Mouse (Mus musculus): ENCODE data around the gene Dars. TPM values are rescaled to one million over a fixed set of nuclear protein-coding genes. Genes with fewer than 3 reads are reported as not detected.

The Dars gene
- polyA plus RNA-seq, 1 experiment from 2014 or later: 174 TPM

- no peak overlapping the region for H3K9ac ChIP-seq (replicated peaks)
- H3K27me3 ChIP-seq: no peaks in the 10 kb centered on the region
- H3K4me3 ChIP-seq: no peak overlapping the region
- H3K4me2 ChIP-seq (replicated peaks): no peak overlapping the region
- ATAC-seq (ENCODE audit: low FRiP score, low read depth): no peak
- peaks cover 24% of the 10 kb centered on the region for H3K36me3 ChIP-seq
- WGBS: 81% methylated on average over 7 of the region's 7 CpGs
- no peaks in the 10 kb centered on the region for H3K4me1 ChIP-seq
- no peak overlapping the region for H3K27ac ChIP-seq (replicated peaks)
- no peaks in the 10 kb centered on the region for H3K9me3 ChIP-seq
Measured at GRCm38 (mm10) chr1:128372143-128372860, 44.9 kb downstream of the Dars start.

DNA sequence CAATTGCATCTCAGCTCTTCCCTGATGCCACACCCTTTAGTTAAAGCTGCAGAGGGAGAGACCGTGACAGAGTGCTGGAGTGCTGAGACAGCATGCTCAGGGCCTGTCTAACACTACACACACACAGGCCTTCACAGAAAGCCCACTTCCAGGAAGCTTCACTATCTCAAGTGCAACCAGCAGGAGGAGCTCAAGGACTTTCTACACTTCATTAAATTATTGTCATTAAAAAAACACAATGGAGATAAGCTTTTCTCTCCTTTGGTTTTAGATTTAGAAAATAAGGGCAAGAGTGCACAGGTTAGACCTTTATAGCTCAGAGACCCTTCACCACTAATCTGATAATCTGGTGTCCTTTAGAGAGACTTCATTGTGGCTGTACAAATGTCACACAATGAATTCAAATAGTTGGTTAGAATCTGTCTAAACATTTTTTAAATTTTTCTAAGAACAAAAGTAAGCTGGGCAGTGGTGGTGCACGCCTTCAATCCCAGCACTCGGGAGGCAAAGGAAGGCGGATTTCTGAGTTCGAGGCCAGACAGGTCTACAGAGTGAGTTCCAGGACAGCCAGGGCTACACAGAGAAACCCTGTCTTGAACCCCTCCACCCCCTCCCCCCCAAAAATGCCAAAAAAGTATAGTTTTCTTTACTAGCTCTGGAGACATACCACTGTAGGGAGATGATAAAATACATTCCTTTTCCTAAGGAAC, 48.3 kb downstream of the Dars start:
- no peak overlapping the region for H3K4me3 ChIP-seq
- no peaks in the 10 kb centered on the region for H3K9me3 ChIP-seq
- no peak overlapping the region for H3K27ac ChIP-seq (replicated peaks)
- 47% methylated on average over 5 of the region's 5 CpGs for WGBS
- peak; percentile 69; the same call in 1 of the 2 replicates for ATAC-seq (ENCODE audit: low FRiP score, low read depth)
- no peaks in the 10 kb centered on the region for H3K4me1 ChIP-seq
- no peak overlapping the region for H3K9ac ChIP-seq (replicated peaks)
- H3K4me2 ChIP-seq (replicated peaks): no peak overlapping the region
- peaks cover 30% of the 10 kb centered on the region for H3K36me3 ChIP-seq
- no peaks in the 10 kb centered on the region for H3K27me3 ChIP-seq

DNA sequence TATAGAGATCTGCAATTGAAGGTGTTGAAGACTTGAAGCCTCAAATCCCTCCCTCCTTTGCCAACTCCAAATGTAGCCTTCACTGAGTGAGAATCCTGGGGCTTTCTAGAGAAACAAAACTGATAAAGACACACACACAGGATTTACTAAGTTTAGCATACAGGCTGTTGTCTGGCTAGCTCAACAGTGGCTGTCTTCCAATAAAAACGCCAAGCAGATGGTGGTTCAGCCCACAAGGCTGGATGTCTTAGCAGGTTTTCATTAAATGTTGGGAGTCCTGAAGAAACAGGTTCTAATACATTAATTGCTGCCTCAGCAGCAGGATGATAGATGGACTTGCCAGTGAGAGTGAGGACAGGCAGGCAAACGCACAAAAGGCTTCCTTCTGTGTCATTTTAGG, 56.6 kb downstream of the Dars start:
- Histone ChIP-seq H3K9ac (replicated peaks) (no peak overlapping the region), H3K4me1 (peaks cover 22% of the 10 kb centered on the region), H3K9me3 (no peaks in the 10 kb centered on the region), H3K4me2 (replicated peaks) (no peak overlapping the region), H3K36me3 (peaks cover 32% of the 10 kb centered on the region), H3K27ac (replicated peaks) (no peak overlapping the region), H3K27me3 (no peaks in the 10 kb centered on the region), H3K4me3 (no peak overlapping the region)
- ATAC-seq (ENCODE audit: low FRiP score, low read depth): no peak
- WGBS: 91% methylated on average over 2 of the region's 2 CpGs

GRCm38 (mm10) chr1:128359554-128360376, 57.4 kb downstream of the Dars start, which contains the start of gene Mcm6:
Gene Mcm6 (minus strand): TSS chr1:128359664.
- ATAC-seq (ENCODE audit: low FRiP score, low read depth): peak; percentile 99
- Histone ChIP-seq H3K4me1 (peaks cover 22% of the 10 kb centered on the region), H3K4me3 (peak within 1 kb of the TSS; percentile 86), H3K4me2 (replicated peaks) (peak within 1 kb of the TSS; percentile 72), H3K27me3 (no peaks in the 10 kb centered on the region), H3K9ac (replicated peaks) (peak within 1 kb of the TSS; percentile 70), H3K9me3 (no peaks in the 10 kb centered on the region), H3K27ac (replicated peaks) (peak within 1 kb of the TSS; percentile 81), H3K36me3 (peaks cover 28% of the 10 kb centered on the region)
- 1% methylated on average over 36 of the region's 38 CpGs for WGBS

DNA sequence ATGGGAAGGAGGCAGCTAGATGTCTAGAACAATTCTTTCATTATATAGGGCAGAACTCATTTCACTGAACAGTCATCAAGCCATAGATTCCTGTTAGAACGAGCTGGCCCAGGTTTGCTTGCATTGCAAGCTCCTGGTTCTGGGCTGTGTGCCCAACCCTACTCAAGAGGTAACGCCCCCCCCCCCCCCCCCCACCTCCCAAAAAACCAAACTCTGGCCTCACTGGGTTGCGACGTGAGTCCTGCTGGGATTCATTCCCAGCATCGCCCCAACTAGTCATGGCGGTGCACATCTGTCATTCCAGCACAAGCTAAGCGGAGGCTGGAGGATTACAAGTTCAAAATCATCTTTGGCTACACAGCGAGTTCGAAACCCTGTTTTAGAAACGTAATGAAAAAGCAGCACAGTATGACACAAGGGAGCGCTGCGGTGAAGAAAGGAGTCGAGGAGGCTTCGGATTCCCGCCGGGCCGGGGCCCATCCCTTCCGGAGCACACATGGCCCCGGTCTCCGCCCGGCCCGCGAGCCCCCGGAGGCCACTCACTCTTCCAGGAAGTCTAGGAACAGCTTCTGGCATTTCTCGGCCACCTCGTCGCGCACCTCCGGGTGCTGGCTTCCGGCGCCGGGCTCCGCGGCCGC, 58.1 kb downstream of the Dars start:
- Histone ChIP-seq H3K4me2 (replicated peaks) (peak overlapping the region; percentile 72), H3K9me3 (no peaks in the 10 kb centered on the region), H3K27me3 (no peaks in the 10 kb centered on the region), H3K9ac (replicated peaks) (peak overlapping the region; percentile 70), H3K36me3 (peaks cover 29% of the 10 kb centered on the region), H3K27ac (replicated peaks) (peak overlapping the region; percentile 81), H3K4me1 (peaks cover 22% of the 10 kb centered on the region), H3K4me3 (peak overlapping the region; percentile 86)
- peak; percentile 80 for ATAC-seq (ENCODE audit: low FRiP score, low read depth)
- WGBS: under 1% methylated on average over 35 of the region's 35 CpGs

- ATAC-seq (ENCODE audit: low FRiP score, low read depth): no peak
- H3K27me3 ChIP-seq: no peaks in the 10 kb centered on the region
- peak overlapping the region; percentile 70 for H3K9ac ChIP-seq (replicated peaks)
- H3K36me3 ChIP-seq: peaks cover 33% of the 10 kb centered on the region
- H3K4me2 ChIP-seq (replicated peaks): peak overlapping the region; percentile 72
- H3K9me3 ChIP-seq: no peaks in the 10 kb centered on the region
- peak overlapping the region; percentile 86 for H3K4me3 ChIP-seq
- H3K27ac ChIP-seq (replicated peaks): no peak overlapping the region
- H3K4me1 ChIP-seq: peaks cover 22% of the 10 kb centered on the region
- 68% methylated on average over 6 of the region's 6 CpGs for WGBS
Measured at GRCm38 (mm10) chr1:128358276-128358675, 58.9 kb downstream of the Dars start.

DNA sequence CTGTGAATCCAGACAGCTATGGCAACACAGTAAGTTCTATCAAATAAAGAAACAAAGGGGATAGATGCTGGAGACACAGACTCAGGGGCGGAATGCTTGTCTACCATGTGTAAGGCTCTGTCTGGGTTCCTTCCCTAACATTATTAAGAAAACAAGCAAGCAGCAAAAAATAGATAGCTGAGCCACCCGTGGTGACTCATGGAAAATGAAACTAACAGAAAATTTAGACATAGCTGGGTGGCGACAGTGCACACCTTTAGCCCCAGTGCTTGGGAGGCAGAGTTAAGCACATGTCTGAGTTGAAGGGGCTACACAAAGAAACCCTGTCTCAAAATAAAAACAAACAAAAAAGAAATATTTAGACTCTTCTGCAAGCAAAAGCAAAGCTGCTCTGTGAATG, 59.7 kb downstream of the Dars start:
- Histone ChIP-seq H3K27me3 (no peaks in the 10 kb centered on the region), H3K4me1 (peaks cover 22% of the 10 kb centered on the region), H3K36me3 (peaks cover 33% of the 10 kb centered on the region), H3K9me3 (no peaks in the 10 kb centered on the region), H3K27ac (replicated peaks) (no peak overlapping the region), H3K4me3 (peak overlapping the region; percentile 86; the same call in 1 of the 2 replicates), H3K9ac (replicated peaks) (no peak overlapping the region; the same call in 1 of the 2 replicates), H3K4me2 (replicated peaks) (peak overlapping the region; percentile 72)
- 44% methylated on average over 3 of the region's 3 CpGs for WGBS
- ATAC-seq (ENCODE audit: low FRiP score, low read depth): no peak

DNA sequence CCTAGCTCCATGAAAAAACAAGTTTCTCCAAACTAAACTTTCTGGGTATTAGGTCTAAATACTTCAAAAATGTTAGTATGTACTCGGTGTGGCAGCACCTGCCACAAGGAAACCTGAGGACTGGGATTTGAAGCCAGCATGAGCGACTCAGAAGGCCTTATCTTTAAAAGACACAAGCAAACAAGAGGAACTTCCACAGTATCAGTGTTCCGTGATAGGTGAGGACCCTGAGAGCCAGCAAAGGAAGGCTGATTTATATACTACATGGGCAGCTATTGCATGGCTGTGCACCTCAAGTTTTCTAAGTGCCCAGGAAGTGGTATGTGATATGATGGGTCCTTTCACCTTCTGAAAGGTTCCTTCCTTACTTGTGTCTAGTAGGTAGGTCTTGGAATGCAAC, 64.1 kb downstream of the Dars start:
- Histone ChIP-seq H3K9me3 (no peaks in the 10 kb centered on the region), H3K9ac (replicated peaks) (no peak overlapping the region), H3K27me3 (no peaks in the 10 kb centered on the region), H3K4me1 (peaks cover 14% of the 10 kb centered on the region), H3K4me3 (no peak overlapping the region), H3K36me3 (peaks cover 56% of the 10 kb centered on the region), H3K4me2 (replicated peaks) (no peak overlapping the region), H3K27ac (replicated peaks) (no peak overlapping the region)
- ATAC-seq (ENCODE audit: low FRiP score, low read depth): no peak
- WGBS: 90% methylated on average over 3 of the region's 3 CpGs

DNA sequence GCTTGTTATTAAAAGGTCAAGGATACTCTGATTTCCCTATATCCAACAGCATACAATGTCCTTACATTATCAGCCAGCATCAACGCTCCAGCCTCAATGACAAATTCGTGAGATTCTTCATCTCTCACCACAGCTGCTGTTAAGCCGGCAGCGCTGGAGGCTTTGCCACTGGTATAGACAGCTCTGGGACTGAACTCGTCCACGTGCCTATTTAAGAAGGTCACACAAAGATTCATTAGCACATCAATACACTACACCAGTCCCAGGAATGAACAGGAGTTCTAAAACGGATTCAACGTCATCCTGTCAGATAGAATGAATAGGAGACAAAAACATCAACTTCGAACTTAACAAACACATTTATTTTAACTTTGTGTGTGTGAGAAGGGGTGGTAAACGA, 72.9 kb downstream of the Dars start:
- peak; percentile 85 for ATAC-seq (ENCODE audit: low FRiP score, low read depth)
- H3K9me3 ChIP-seq: no peaks in the 10 kb centered on the region
- no peak overlapping the region for H3K27ac ChIP-seq (replicated peaks)
- H3K4me3 ChIP-seq: no peak overlapping the region
- no peak overlapping the region for H3K9ac ChIP-seq (replicated peaks)
- no peak overlapping the region for H3K4me2 ChIP-seq (replicated peaks)
- WGBS: 28% methylated on average over 10 of the region's 10 CpGs
- H3K27me3 ChIP-seq: peaks cover 24% of the 10 kb centered on the region
- peaks cover 81% of the 10 kb centered on the region for H3K36me3 ChIP-seq
- H3K4me1 ChIP-seq: no peaks in the 10 kb centered on the region; the same call in 1 of the 2 replicates

DNA sequence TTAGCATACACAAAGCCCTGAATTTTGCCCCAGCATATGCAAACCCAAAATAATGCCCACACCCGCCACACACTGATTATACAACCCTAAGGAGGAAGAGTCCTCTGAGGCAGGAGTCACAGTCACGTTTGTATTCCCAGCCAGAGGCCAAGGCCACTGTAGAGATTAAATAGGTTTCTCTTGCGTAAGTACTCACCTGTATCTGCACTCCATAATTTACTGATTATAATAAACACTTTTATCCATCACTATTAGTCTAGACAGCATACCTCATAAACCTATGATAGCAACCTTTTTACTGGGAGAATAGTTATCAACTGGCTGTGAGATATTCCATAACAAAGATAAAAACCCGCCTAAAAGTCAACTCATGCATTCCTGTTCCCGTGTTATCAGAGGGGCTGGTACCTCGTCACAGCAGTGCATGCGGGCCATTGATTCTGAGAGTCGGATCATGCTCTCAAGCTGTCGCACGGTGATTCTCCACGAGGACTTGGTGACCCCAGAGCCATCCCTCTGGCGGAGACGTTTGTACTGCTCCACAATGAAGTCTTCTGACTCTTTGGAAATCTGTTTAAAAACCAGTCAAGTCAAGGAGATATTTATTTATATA, 79.4 kb downstream of the Dars start:
- H3K9me3 ChIP-seq: no peaks in the 10 kb centered on the region
- no peak overlapping the region for H3K9ac ChIP-seq (replicated peaks)
- 90% methylated on average over 13 of the region's 13 CpGs for WGBS
- H3K4me1 ChIP-seq: no peaks in the 10 kb centered on the region
- ATAC-seq (ENCODE audit: low FRiP score, low read depth): no peak
- H3K4me2 ChIP-seq (replicated peaks): no peak overlapping the region
- peaks cover 83% of the 10 kb centered on the region for H3K36me3 ChIP-seq
- 0 out of 2 replicates have a peak, but pooled peaks cover 4% of the 10 kb centered on the region for H3K27me3 ChIP-seq
- no peak overlapping the region for H3K27ac ChIP-seq (replicated peaks)
- no peak overlapping the region for H3K4me3 ChIP-seq

DNA sequence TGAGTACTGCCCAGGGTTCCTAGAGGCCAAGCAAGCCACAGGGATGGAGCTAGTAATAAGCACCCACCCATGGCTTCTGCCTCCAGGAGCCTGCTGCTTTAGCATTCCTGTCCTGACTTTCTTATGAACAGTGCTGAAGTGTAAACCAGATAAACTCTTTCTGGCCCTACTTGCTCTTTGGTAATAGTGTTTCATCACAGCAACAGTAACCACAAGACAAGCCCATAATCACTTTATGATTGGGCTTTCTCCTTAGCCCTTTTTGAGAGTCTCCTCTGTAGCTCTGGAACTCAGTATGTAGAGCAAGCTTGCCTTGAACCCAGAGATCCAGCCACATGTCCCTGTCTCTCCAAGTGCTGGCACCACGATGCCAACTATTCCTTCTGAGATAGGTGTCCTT, 86.9 kb downstream of the Dars start:
- H3K9ac ChIP-seq (replicated peaks): no peak overlapping the region
- H3K4me1 ChIP-seq: no peaks in the 10 kb centered on the region
- H3K4me2 ChIP-seq (replicated peaks): no peak overlapping the region
- WGBS: 100% methylated on average over 1 of the region's 1 CpGs
- H3K4me3 ChIP-seq: no peak overlapping the region
- no peak for ATAC-seq (ENCODE audit: low FRiP score, low read depth)
- H3K27ac ChIP-seq (replicated peaks): no peak overlapping the region
- peaks cover 64% of the 10 kb centered on the region for H3K36me3 ChIP-seq
- H3K9me3 ChIP-seq: no peaks in the 10 kb centered on the region
- no peaks in the 10 kb centered on the region for H3K27me3 ChIP-seq
